Mouse (Mus musculus): ENCODE results near the gene Elobl. TPM values are rescaled to one million over a fixed set of nuclear protein-coding genes. Genes with fewer than 3 reads are reported as not detected.
"Not testable (repeated sequence)": the region's sequence is repeated elsewhere in the genome, so short reads cannot be mapped to it uniquely, and the experiment has no call there.

Gene Elobl
- not detected for total RNA-seq (2021)

GRCm38 (mm10) chr11:88966881-88967361 is at the start of gene Elobl:
TSS of gene Elobl (minus strand) at chr11:88966931.
- DNase-seq: no peak

GRCm38 (mm10) chr11:89012241-89012640 is 45.5 kb upstream of the Elobl start:
- DNase-seq: no peak

GRCm38 (mm10) chr11:89009496-89009895 is 42.8 kb upstream of the Elobl start:
- DNase-seq: no peak

- DNase-seq: no peak
Measured at GRCm38 (mm10) chr11:89009066-89009465, 42.3 kb upstream of the Elobl start.

- DNase-seq: no peak
Measured at GRCm38 (mm10) chr11:89007582-89007981, 40.9 kb upstream of the Elobl start.

DNA sequence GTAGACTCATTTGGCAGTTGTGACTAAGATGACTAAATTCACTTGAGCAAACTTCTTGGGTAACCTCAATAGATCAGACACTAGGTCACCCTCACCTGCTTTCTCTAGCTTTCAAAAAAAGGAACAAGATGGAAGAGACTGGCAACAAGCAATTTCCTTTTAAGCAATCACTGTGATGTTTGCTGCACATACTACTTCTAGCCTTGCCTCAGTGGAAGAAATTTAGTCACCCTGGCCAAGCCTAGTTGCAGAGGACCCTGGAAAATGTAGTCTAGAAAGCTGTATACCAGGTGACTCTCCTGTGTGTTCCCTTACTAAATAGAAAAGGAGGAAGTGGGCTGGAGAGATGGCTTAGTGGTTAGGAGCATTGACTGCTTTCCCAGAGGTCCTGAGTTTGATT is 39.7 kb upstream of the Elobl start:
- DNase-seq: no peak

- no peak for DNase-seq
Measured at GRCm38 (mm10) chr11:89005473-89005872, 38.7 kb upstream of the Elobl start.

DNA sequence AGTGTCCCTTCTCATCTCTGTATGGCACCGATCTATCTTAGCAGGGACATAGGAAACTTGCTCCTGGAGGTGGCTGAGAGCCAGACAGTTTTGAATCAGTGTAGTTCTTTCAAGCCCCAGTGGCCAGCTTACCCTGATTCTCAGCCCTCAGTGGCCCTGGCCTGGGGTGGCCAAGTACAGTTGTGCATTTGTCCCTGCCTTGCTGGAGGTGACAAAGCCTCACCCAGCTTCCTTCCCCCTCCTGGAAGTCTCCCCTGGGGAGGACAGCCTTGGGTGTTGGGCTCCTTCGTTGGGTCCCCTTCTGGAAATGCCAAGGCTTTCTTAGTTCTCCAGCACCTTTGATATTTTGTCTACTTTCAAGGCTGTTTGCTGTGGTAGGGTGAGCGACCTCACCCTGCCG is 37.0 kb upstream of the Elobl start:
- DNase-seq: no peak

DNA sequence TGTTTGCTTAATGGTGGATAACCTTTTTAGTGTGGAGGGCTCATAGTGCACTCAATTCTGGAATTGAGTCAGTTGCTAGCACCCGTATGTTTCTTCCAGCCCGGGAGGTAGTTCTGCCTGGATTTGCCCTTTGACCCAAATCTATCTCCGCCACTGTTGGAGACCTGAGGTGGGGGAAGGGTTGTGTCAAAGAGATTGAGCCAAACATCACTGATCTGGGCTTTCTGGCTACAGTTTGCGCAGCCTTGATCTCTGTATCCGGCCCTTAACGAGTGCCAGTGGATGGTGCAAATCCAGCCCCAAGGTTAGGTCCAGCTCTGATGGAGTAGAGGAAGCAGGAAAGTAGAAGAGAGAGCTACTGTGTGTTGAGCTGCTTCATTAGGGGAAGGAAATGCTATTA is 36.3 kb upstream of the Elobl start:
- no peak for DNase-seq

- DNase-seq: no peak
Measured at GRCm38 (mm10) chr11:89002621-89003020, 35.9 kb upstream of the Elobl start.

GRCm38 (mm10) chr11:89002068-89002467 is 35.3 kb upstream of the Elobl start:
- DNase-seq: no peak

GRCm38 (mm10) chr11:89001569-89001968 is 34.8 kb upstream of the Elobl start:
- DNase-seq: no peak

- no peak for DNase-seq
Measured at GRCm38 (mm10) chr11:89000527-89000819, 33.7 kb upstream of the Elobl start.

GRCm38 (mm10) chr11:88999723-89000526 is 33.2 kb upstream of the Elobl start:
- DNase-seq: no peak

DNA sequence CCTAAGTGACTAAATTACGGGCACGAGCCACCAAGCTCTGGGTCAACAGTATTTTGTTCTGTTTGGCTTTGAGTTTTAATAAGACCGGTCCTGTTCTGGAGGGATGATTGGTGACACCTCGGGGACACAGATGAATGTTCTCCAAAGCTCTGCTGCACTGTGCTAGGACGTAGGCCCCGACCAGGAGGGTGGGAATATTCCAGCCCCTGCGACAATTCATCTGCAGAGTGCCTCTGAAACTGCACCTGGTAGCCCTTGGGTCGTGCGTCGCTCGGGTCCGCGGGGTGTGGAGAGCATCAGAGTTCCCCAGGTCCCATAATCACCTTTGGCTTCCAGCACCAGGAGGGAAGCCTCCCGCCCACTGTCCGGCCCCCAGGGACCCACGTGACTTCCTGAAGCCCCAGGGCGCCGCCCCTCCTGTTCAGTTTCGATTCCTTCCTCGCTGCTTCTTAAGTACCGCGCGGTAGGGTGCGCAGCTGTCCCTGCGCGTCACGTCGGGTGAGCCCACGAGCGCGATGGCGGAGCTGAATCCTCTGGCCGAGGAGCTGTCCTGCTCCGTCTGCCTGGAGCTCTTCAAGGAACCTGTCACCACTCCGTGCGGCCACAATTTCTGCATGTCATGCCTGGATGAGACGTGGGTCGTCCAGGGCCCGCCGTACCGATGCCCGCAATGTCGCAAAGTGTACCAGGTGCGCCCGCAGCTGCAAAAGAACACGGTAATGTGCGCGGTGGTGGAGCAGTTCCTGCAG is 32.4 kb upstream of the Elobl start, which contains the start of gene Trim25:
Gene Trim25 (plus strand): TSS at position 403 of the 749 bp plus-strand sequence.
- peak; percentile 43 to 52 for DNase-seq

DNA sequence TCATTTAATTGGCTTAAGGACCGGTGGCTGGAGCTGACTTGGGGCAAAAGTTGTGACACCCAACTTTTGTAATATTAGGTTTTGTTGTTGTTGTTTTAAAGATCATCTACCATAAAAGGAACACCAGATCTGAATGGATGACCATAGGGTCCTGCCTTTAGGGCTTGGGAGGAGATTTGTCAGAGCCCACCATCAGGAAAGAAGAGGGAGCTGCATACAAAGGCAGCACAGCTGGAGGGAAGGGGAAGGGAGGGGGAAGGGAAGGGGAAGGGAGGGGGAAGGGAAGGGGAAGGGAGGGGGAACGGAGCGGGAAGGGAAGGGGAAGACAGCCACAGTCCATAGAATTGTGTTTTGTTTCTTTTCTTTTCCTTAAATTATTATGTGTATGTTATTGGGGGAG is 31.7 kb upstream of the Elobl start:
- no peak for DNase-seq

- not testable (repeated sequence) for DNase-seq
Measured at GRCm38 (mm10) chr11:88997343-88997742, 30.6 kb upstream of the Elobl start.

- no peak for DNase-seq
Measured at GRCm38 (mm10) chr11:88996427-88996826, 29.7 kb upstream of the Elobl start.

DNA sequence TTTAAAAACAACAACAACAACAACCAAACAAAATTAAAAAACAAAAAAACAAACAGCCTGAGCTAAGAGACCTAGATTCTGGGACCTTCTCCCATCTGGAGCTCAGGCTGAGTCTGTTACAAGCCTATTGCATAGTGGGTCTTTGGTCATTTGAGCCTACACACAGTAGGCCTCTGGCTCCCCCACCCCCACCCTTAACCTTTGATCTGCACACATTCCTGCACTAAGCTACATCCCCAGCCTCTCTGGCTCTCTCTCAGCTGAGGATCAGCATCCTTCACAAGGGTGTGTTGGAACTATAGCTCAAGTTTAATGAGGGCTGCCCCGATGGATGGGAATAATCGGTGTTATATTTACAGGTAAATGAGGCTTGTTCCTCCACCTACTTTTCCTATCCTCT is 28.9 kb upstream of the Elobl start:
- no peak for DNase-seq

DNA sequence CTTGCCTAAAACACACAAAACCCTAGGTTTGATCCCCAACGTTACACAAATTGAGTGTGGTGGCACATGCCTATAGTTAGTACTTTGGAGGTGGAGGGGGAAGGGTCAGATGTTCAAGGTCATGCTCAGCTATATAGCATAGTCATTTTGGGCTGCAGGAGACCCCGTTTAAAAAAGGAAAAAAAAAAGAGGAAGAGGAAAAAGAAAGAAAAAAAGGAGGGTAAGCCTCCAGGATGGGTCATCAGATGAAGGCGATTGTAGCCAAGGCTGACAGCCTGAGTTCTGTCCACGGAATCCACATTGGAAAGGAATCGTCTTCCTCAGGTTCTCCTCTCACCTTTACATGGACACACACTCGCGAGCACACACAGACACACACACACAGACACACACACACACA is 27.8 kb upstream of the Elobl start:
- no peak for DNase-seq

DNA sequence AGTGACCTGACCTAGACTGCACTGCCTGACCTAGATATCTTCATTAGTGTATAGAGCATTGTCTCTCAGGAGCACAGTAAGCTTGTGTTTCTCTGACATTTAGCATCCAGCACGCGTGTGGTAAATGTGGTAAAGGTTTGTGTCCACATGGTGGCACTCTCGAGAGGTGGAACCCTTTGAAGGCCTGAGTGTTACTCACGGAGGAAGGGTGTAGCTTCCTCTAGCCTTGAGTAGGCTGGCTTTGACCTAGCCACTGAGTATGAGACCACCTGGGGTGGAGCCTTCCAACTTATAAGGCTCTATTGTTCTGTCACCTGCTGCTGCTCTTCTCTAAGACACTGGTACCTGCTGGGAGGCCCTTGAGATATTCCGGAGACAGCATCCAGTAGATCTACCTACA is 26.9 kb upstream of the Elobl start:
- DNase-seq: no peak

- DNase-seq: no peak
Measured at GRCm38 (mm10) chr11:88993186-88993585, 26.5 kb upstream of the Elobl start.

- no peak for DNase-seq
Measured at GRCm38 (mm10) chr11:88989530-88989929, 22.8 kb upstream of the Elobl start.

DNA sequence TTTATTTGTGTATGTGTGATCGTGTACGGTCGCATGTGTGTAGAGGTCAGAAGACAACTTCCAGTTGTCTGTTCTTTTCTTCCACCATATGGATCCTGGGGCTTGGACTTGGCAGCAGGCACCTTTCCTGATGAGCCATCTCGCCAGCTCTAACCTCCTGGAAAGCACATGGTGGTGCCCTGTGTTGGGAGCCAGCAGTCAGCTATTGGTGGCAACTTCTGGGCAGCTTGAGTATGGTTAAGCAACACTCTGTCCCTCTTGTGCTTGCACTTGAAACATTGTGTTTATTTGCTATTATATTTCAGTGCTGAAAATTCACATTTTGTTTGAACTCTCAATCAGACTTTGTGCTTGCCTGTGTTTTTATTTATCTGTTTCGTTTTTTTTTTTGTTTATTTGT is 22.2 kb upstream of the Elobl start:
- DNase-seq: no peak

Measured in layer of hippocampus, postnatal 36 days (tissue).